Mouse (Mus musculus) gastrocnemius, adult 18-20 months (tissue): Measurements from ENCODE around the gene Cenpa. TPM values are rescaled to one million over a fixed set of nuclear protein-coding genes. Genes with fewer than 3 reads are reported as not detected.
A peak's percentile ranks its signal among the peaks of the same experiment; 100 is the strongest.
"Not testable (repeated sequence)": the region's sequence is repeated elsewhere in the genome, so short reads cannot be mapped to it uniquely, and the experiment has no call there.

ENCODE experiments used
- DNase-seq: peaks from one replicate; pipeline ENCODE4 v3.0.0; 2021; ENCODE audit warnings: low spot score
- total RNA-seq, 2 experiments: library from RNA; stranded (reverse); gene quantifications; 2 replicates each; pipeline ENCODE4 v1.2.3; 2021

Gene Cenpa
- total RNA-seq, 2 experiments from 2014 or later = 0.96 to 2.5 TPM

GRCm38 (mm10) chr5:30678722-30679296 lies 12.2 kb downstream of the Cenpa start:
- DNase-seq = no peak

GRCm38 (mm10) chr5:30679593-30679992 lies 13.0 kb downstream of the Cenpa start:
- DNase-seq = no peak

GRCm38 (mm10) chr5:30681970-30682369 lies 15.4 kb downstream of the Cenpa start:
- no peak for DNase-seq

GRCm38 (mm10) chr5:30682967-30683600 lies 16.5 kb downstream of the Cenpa start:
- no peak for DNase-seq

GRCm38 (mm10) chr5:30683993-30684392 lies 17.4 kb downstream of the Cenpa start:
- DNase-seq = no peak

GRCm38 (mm10) chr5:30686781-30687180 lies 20.2 kb downstream of the Cenpa start:
- DNase-seq = no peak

GRCm38 (mm10) chr5:30700361-30701000 lies 33.9 kb downstream of the Cenpa start:
- DNase-seq = no peak

- DNase-seq = not testable (repeated sequence)
These were observed 34.8 kb downstream of the Cenpa start for GRCm38 (mm10) chr5:30701373-30701772.

- no peak for DNase-seq
These were observed 35.3 kb downstream of the Cenpa start for GRCm38 (mm10) chr5:30701866-30702265.

GRCm38 (mm10) chr5:30709744-30710383 lies 43.3 kb downstream of the Cenpa start:
- peak; percentile 79 for DNase-seq

- no peak for DNase-seq
These were observed 43.9 kb downstream of the Cenpa start for GRCm38 (mm10) chr5:30710486-30710885.

- DNase-seq = peak; percentile 76
These were observed 44.8 kb downstream of the Cenpa start, which contains the start of gene Dpysl5 for GRCm38 (mm10) chr5:30711147-30712001. Gene Dpysl5 (plus strand): TSS chr5:30711564.

GRCm38 (mm10) chr5:30712002-30712390 lies 45.4 kb downstream of the Cenpa start:
- DNase-seq = no peak

GRCm38 (mm10) chr5:30712441-30713298 lies 46.1 kb downstream of the Cenpa start:
- DNase-seq = no peak

GRCm38 (mm10) chr5:30713299-30713675 lies 46.7 kb downstream of the Cenpa start:
- DNase-seq = no peak

- no peak for DNase-seq
These were observed 47.1 kb downstream of the Cenpa start for GRCm38 (mm10) chr5:30713691-30714090.

- no peak for DNase-seq
These were observed 49.7 kb downstream of the Cenpa start for GRCm38 (mm10) chr5:30716311-30716710.

- no peak for DNase-seq
These were observed 50.9 kb downstream of the Cenpa start for GRCm38 (mm10) chr5:30717506-30717905.

- DNase-seq = no peak
These were observed 51.6 kb downstream of the Cenpa start for GRCm38 (mm10) chr5:30717991-30718703.

- no peak for DNase-seq
These were observed 55.4 kb downstream of the Cenpa start for GRCm38 (mm10) chr5:30721935-30722334.
